Comparison of ENCODE assay signal across 22 mouse cellular contexts in the genomic region with DNA sequence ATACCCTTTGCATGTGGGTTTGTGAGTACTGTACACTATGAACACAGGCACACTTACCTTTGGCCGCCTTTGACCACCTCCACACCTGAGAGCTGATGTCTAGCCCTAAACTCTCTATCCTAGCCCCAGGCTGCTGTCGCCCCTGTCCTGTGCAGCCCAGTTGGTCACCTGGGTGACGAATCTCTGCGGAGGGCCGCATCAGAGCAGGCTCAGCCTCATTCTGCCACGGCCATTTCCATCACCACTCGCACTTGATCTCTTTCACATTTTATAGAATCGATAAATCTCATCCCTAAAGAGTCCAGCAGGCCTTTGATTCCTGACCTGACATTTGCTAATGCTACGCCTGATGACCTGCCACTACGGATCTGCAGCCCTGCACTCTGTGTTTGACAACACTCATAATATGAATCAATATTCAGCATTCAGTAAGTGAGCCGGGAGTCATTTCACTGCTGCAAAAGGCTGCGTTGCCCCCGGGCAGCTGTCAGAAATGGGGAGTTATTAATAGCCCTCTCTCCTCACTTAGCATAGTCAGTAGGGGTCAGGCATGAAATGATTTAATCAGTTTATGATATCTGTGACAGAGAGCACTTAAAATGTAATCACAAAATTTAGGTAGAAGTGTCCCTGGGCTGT.
A peak's percentile ranks its signal among the peaks of the same experiment; 100 is the strongest.
DNase-seq lines count a peak whose midpoint lies in the region; ATAC-seq lines count a peak whose summit lies in the region.
"Had no signal": no experiment of that assay in that cellular context is flagged by ENCODE, and none has a peak within 500 bp of the region (broad histone marks: within the 10 kb centered on the region; RNA-seq: fewer than 3 reads in every experiment).

No protein-coding gene starts in this region.

- WGBS in forebrain, embryonic 11.5 days = 82% methylated on average over 13 of the region's 13 CpGs
- WGBS in forebrain, embryonic 13.5 days = 76% methylated on average over 13 of the region's 13 CpGs
- 65% methylated on average over 13 of the region's 13 CpGs for WGBS in hindbrain, embryonic 12.5 days
- WGBS in midbrain, embryonic 11.5 days = 73% methylated on average over 13 of the region's 13 CpGs
- 55% methylated on average over 13 of the region's 13 CpGs for WGBS in neural tube, embryonic 13.5 days
- 85% methylated on average over 13 of the region's 13 CpGs for WGBS in forebrain, embryonic 14.5 days

- ATAC-seq in forebrain, embryonic 11.5 days (replicated peaks; ENCODE audit: low FRiP score) = no peak
- ATAC-seq in forebrain, embryonic 13.5 days = no peak
- peak; percentile 51 for ATAC-seq in hindbrain, embryonic 12.5 days (ENCODE audit: low FRiP score)
- ATAC-seq in midbrain, embryonic 11.5 days (ENCODE audit: low FRiP score) = peak; percentile 76
- 0 out of 2 replicates have a peak, but pooled peaks have one; percentile 36 for ATAC-seq in neural tube, embryonic 13.5 days (ENCODE audit: low read depth)
- ATAC-seq in activated CD4-positive, CD25-positive, alpha-beta regulatory T cell, adult 4 months = no peak
- no peak for ATAC-seq in forebrain, embryonic 14.5 days

- H3K27me3 ChIP-seq in forebrain, embryonic 11.5 days (ENCODE audit: control insufficient read depth, insufficient read depth, low read length) = no peaks in the 10 kb centered on the region
- no peaks in the 10 kb centered on the region for H3K27me3 ChIP-seq in forebrain, embryonic 13.5 days
- H3K27me3 ChIP-seq in hindbrain, embryonic 12.5 days = no peaks in the 10 kb centered on the region
- no peaks in the 10 kb centered on the region; the same call in 1 of the 2 replicates for H3K27me3 ChIP-seq in midbrain, embryonic 11.5 days (ENCODE audit: control insufficient read depth, insufficient read depth, low read length)
- no peaks in the 10 kb centered on the region for H3K27me3 ChIP-seq in neural tube, embryonic 13.5 days
- H3K27me3 ChIP-seq in forebrain, embryonic 14.5 days (replicated peaks; ENCODE audit: control insufficient read depth, insufficient read depth, low read length) = no peaks in the 10 kb centered on the region
- H3K27me3 ChIP-seq: heart, embryonic 13.5 days; limb, embryonic 12.5 days; lung, embryonic 15.5 days had no signal

- no peak overlapping the region for H3K4me2 ChIP-seq in forebrain, embryonic 11.5 days (ENCODE audit: low read depth, low read length, severe bottlenecking)
- H3K4me2 ChIP-seq in forebrain, embryonic 13.5 days = no peak overlapping the region
- H3K4me2 ChIP-seq in hindbrain, embryonic 12.5 days (replicated peaks) = no peak overlapping the region
- H3K4me2 ChIP-seq in midbrain, embryonic 11.5 days = no peak overlapping the region
- no peak overlapping the region for H3K4me2 ChIP-seq in neural tube, embryonic 13.5 days
- H3K4me2 ChIP-seq in forebrain, embryonic 14.5 days (ENCODE audit: low read length) = no peak overlapping the region
- H3K4me2 ChIP-seq: heart, embryonic 13.5 days; limb, embryonic 12.5 days; liver, embryonic 13.5 days; lung, embryonic 15.5 days had no signal

- peak; percentile 40 for DNase-seq in forebrain, embryonic 11.5 days (ENCODE audit: low spot score)
- DNase-seq in midbrain, embryonic 11.5 days (ENCODE audit: low spot score, missing footprints) = no peak
- DNase-seq in right cerebral cortex, postnatal 10 days (ENCODE audit: low spot score in 2 of 2) = no peak
- DNase-seq in forebrain, embryonic 14.5 days (ENCODE audit: low spot score) = no peak
- DNase-seq: adrenal gland, adult 2 months; cerebellum, postnatal 25 days; gastrocnemius, postnatal 25 days; heart, postnatal 4 days; kidney, adult 11 months; liver, embryonic 13.5 days; spleen, adult 18-20 months; thymus, adult 2 months had no signal

- H3K4me3 ChIP-seq in forebrain, embryonic 11.5 days (ENCODE audit: low read depth, low read length) = no peak overlapping the region
- no peak overlapping the region for H3K4me3 ChIP-seq in forebrain, embryonic 13.5 days
- no peak overlapping the region for H3K4me3 ChIP-seq in hindbrain, embryonic 12.5 days
- no peak overlapping the region for H3K4me3 ChIP-seq in midbrain, embryonic 11.5 days (ENCODE audit: low read depth, low read length)
- H3K4me3 ChIP-seq in neural tube, embryonic 13.5 days = no peak overlapping the region
- no peak overlapping the region for H3K4me3 ChIP-seq in forebrain, embryonic 14.5 days (ENCODE audit: low read depth, low read length)
- H3K4me3 ChIP-seq: heart, embryonic 13.5 days; layer of hippocampus, adult 2 months; limb, embryonic 12.5 days; liver, embryonic 13.5 days; lung, embryonic 15.5 days; myocyte had no signal

- H3K9ac ChIP-seq in forebrain, embryonic 11.5 days (ENCODE audit: low read length) = no peak overlapping the region
- H3K9ac ChIP-seq in forebrain, embryonic 13.5 days = no peak overlapping the region
- H3K9ac ChIP-seq in hindbrain, embryonic 12.5 days = no peak overlapping the region
- H3K9ac ChIP-seq in midbrain, embryonic 11.5 days (ENCODE audit: low read length) = no peak overlapping the region
- no peak overlapping the region for H3K9ac ChIP-seq in neural tube, embryonic 13.5 days
- no peak overlapping the region; the same call in 1 of the 2 replicates for H3K9ac ChIP-seq in forebrain, embryonic 14.5 days (ENCODE audit: low read length)
- H3K9ac ChIP-seq: heart, embryonic 13.5 days; limb, embryonic 12.5 days; liver, embryonic 13.5 days; lung, embryonic 15.5 days had no signal

- H3K4me1 ChIP-seq in forebrain, embryonic 11.5 days (replicated peaks; ENCODE audit: control insufficient read depth, insufficient read depth, low read length) = peaks cover 7% of the 10 kb centered on the region; the same call in 1 of the 2 replicates
- H3K4me1 ChIP-seq in forebrain, embryonic 13.5 days = peaks cover 10% of the 10 kb centered on the region; the same call in 1 of the 2 replicates
- H3K4me1 ChIP-seq in hindbrain, embryonic 12.5 days = peaks cover 24% of the 10 kb centered on the region
- H3K4me1 ChIP-seq in midbrain, embryonic 11.5 days (ENCODE audit: control insufficient read depth, insufficient read depth, low read length) = peaks cover 6% of the 10 kb centered on the region
- peaks cover 49% of the 10 kb centered on the region for H3K4me1 ChIP-seq in neural tube, embryonic 13.5 days (replicated peaks)
- peaks cover 9% of the 10 kb centered on the region for H3K4me1 ChIP-seq in forebrain, embryonic 14.5 days (ENCODE audit: control insufficient read depth, insufficient read depth, low read length)
- H3K4me1 ChIP-seq: liver, embryonic 13.5 days; lung, embryonic 15.5 days had no signal

- no peaks in the 10 kb centered on the region for H3K36me3 ChIP-seq in forebrain, embryonic 11.5 days (ENCODE audit: control insufficient read depth, insufficient read depth, low read length)
- no peaks in the 10 kb centered on the region for H3K36me3 ChIP-seq in forebrain, embryonic 13.5 days (ENCODE audit: poor library complexity, severe bottlenecking)
- no peaks in the 10 kb centered on the region for H3K36me3 ChIP-seq in hindbrain, embryonic 12.5 days
- no peaks in the 10 kb centered on the region for H3K36me3 ChIP-seq in midbrain, embryonic 11.5 days (ENCODE audit: control insufficient read depth, insufficient read depth, low read length)
- H3K36me3 ChIP-seq in neural tube, embryonic 13.5 days = no peaks in the 10 kb centered on the region
- H3K36me3 ChIP-seq in forebrain, embryonic 14.5 days (ENCODE audit: control insufficient read depth, insufficient read depth, low read length) = no peaks in the 10 kb centered on the region
- H3K36me3 ChIP-seq: heart, embryonic 13.5 days; limb, embryonic 12.5 days; liver, embryonic 13.5 days; lung, embryonic 15.5 days had no signal

- no peak overlapping the region for H3K27ac ChIP-seq in forebrain, embryonic 11.5 days (ENCODE audit: low read depth, low read length)
- H3K27ac ChIP-seq in forebrain, embryonic 13.5 days = no peak overlapping the region
- H3K27ac ChIP-seq in hindbrain, embryonic 12.5 days = peak overlapping the region; percentile 69
- H3K27ac ChIP-seq in midbrain, embryonic 11.5 days (ENCODE audit: low read depth, low read length) = no peak overlapping the region; the same call in 1 of the 2 replicates
- H3K27ac ChIP-seq in neural tube, embryonic 13.5 days (replicated peaks) = peak overlapping the region; percentile 69
- H3K27ac ChIP-seq in forebrain, embryonic 14.5 days (ENCODE audit: low read depth, low read length) = no peak overlapping the region
- H3K27ac ChIP-seq: heart, embryonic 13.5 days; kidney, postnatal 0 days; layer of hippocampus, adult 2 months; limb, embryonic 12.5 days; liver, embryonic 13.5 days; lung, embryonic 15.5 days had no signal

- H3K9me3 ChIP-seq in forebrain, embryonic 11.5 days (ENCODE audit: control insufficient read depth, low read length) = no peaks in the 10 kb centered on the region
- H3K9me3 ChIP-seq in forebrain, embryonic 13.5 days (replicated peaks) = no peaks in the 10 kb centered on the region
- no peaks in the 10 kb centered on the region for H3K9me3 ChIP-seq in hindbrain, embryonic 12.5 days (replicated peaks)
- H3K9me3 ChIP-seq in midbrain, embryonic 11.5 days (ENCODE audit: control insufficient read depth, low read length) = no peaks in the 10 kb centered on the region
- H3K9me3 ChIP-seq in neural tube, embryonic 13.5 days = no peaks in the 10 kb centered on the region
- H3K9me3 ChIP-seq in forebrain, embryonic 14.5 days (replicated peaks; ENCODE audit: control insufficient read depth, low read length) = no peaks in the 10 kb centered on the region
- H3K9me3 ChIP-seq: heart, embryonic 13.5 days; limb, embryonic 12.5 days; liver, embryonic 13.5 days; lung, embryonic 15.5 days had no signal

Comparison
In these comparisons a context has a peak if more than half of its experiments do, and no peak if none do; other contexts are left out.
1. ATAC-seq: peak in hindbrain, embryonic 12.5 days (single experiment), midbrain, embryonic 11.5 days (single experiment) and neural tube, embryonic 13.5 days (single experiment); none in forebrain, embryonic 11.5 days (single experiment), forebrain, embryonic 13.5 days (single experiment), activated CD4-positive, CD25-positive, alpha-beta regulatory T cell, adult 4 months (single experiment) and forebrain, embryonic 14.5 days (single experiment).
2. H3K27ac ChIP-seq: peak in hindbrain, embryonic 12.5 days (single experiment) and neural tube, embryonic 13.5 days (single experiment); none in forebrain, embryonic 11.5 days (single experiment), forebrain, embryonic 13.5 days (single experiment), midbrain, embryonic 11.5 days (single experiment) and forebrain, embryonic 14.5 days (single experiment).